Mouse (Mus musculus) kidney, embryonic 16.5 days (tissue): ENCODE data around the gene Rhbdl1. TPM values are rescaled to one million over a fixed set of nuclear protein-coding genes. Genes with fewer than 3 reads are reported as not detected.
A peak's percentile ranks its signal among the peaks of the same experiment; 100 is the strongest.

ENCODE experiments used
- ATAC-seq: fragments of 200-750 bp; cut with Nextera tagmentation; 2 replicates; pipeline ENCODE4 v1.8.0; 2017; ENCODE audit warnings: moderate TSS enrichment; ENCODE audit not compliant: low FRiP score, low TSS enrichment
- H3K27ac ChIP-seq: fragments of 300-500 bp; sonication (generic); 2 replicates; pipeline ENCODE4 v1.5.1; 2014; ENCODE audit warnings: low read length
- H3K27me3 ChIP-seq: fragments of 300-500 bp; sonication (generic); 2 replicates; pipeline ENCODE4 v1.6.1; 2014; ENCODE audit warnings: low read length, control low read depth, mixed read lengths; ENCODE audit not compliant: insufficient read depth
- H3K36me3 ChIP-seq: fragments of 300-500 bp; sonication (generic); 2 replicates; pipeline ENCODE4 v1.6.1; 2014; ENCODE audit warnings: low read length, control low read depth, mixed read lengths; ENCODE audit not compliant: insufficient read depth
- H3K4me1 ChIP-seq: fragments of 300-500 bp; sonication (generic); 2 replicates; pipeline ENCODE4 v1.6.1; 2014; ENCODE audit warnings: low read length, control low read depth, mixed read lengths; ENCODE audit not compliant: insufficient read depth
- H3K4me2 ChIP-seq: fragments of 300-500 bp; sonication (generic); replicated peaks from 2 replicates; pipeline ENCODE4 v1.6.1; 2014; ENCODE audit warnings: low read depth, low read length
- H3K4me3 ChIP-seq: fragments of 300-500 bp; sonication (generic); 2 replicates; pipeline ENCODE4 v1.5.1; 2014; ENCODE audit warnings: mild to moderate bottlenecking, low read length
- H3K9ac ChIP-seq: fragments of 300-500 bp; sonication (generic); replicated peaks from 2 replicates; pipeline ENCODE4 v1.6.1; 2014; ENCODE audit warnings: low read length
- H3K9me3 ChIP-seq: fragments of 300-500 bp; sonication (generic); 2 replicates; pipeline ENCODE4 v1.6.1; 2016; ENCODE audit warnings: low read length, control low read depth
- WGBS: fragments of 180-500 bp; shearing (Covaris S2); extraction: QIAGEN DNeasy Blood & Tissue Kit; methylation state at CpG from one replicate; pipeline ENCODE4 v1.1.7; 2014; 5-methylcytosine and 5-hydroxymethylcytosine counted together
- polyA plus RNA-seq: library from polyadenylated mRNA; unstranded; fragments of >200 nt; fragmentation: Nextera tagmentation; extraction: Ambion mirVana; gene quantifications from 2 replicates; pipeline ENCODE4 v1.2.1, GENCODE M21; 2015

Gene Rhbdl1
- polyA plus RNA-seq, 1 experiment from 2014 or later, result 4.0 TPM

GRCm38 (mm10) chr17:25828712-25829557, 8.2 kb downstream of the Rhbdl1 start, which contains the start of gene Jmjd8:
Jmjd8 (plus strand) TSS chr17:25828867.
- ATAC-seq, result peak; percentile 24; the same call in 1 of the 2 replicates
- Histone ChIP-seq H3K9me3 (no peaks in the 10 kb centered on the region), H3K4me2 (peak within 1 kb of the TSS; percentile 64), H3K27me3 (no peaks in the 10 kb centered on the region), H3K9ac (peak within 1 kb of the TSS; percentile 75), H3K4me1 (peaks cover 50% of the 10 kb centered on the region), H3K36me3 (peaks cover 30% of the 10 kb centered on the region), H3K27ac (peak within 1 kb of the TSS; percentile 86), H3K4me3 (peak within 1 kb of the TSS; percentile 58)
- WGBS, result 0% methylated on average over 32 of the region's 32 CpGs

- WGBS, result 84% methylated on average over 8 of the region's 8 CpGs
- Histone ChIP-seq H3K27ac (peak overlapping the region; percentile 86), H3K27me3 (no peaks in the 10 kb centered on the region), H3K9me3 (no peaks in the 10 kb centered on the region), H3K4me2 (peak overlapping the region; percentile 64), H3K4me3 (peak overlapping the region; percentile 58), H3K4me1 (peaks cover 51% of the 10 kb centered on the region), H3K9ac (peak overlapping the region; percentile 75), H3K36me3 (peaks cover 30% of the 10 kb centered on the region)
- ATAC-seq, result no peak
These were observed 8.9 kb downstream of the Rhbdl1 start for GRCm38 (mm10) chr17:25828223-25828594.

- H3K4me1 ChIP-seq, result peaks cover 51% of the 10 kb centered on the region
- WGBS, result 86% methylated on average over 22 of the region's 22 CpGs
- H3K36me3 ChIP-seq, result peaks cover 30% of the 10 kb centered on the region
- H3K27ac ChIP-seq, result peak overlapping the region; percentile 86; the same call in 1 of the 2 replicates
- H3K4me3 ChIP-seq, result no peak overlapping the region; the same call in 1 of the 2 replicates
- H3K9ac ChIP-seq, result no peak overlapping the region
- no peak overlapping the region for H3K4me2 ChIP-seq
- ATAC-seq, result no peak
- H3K9me3 ChIP-seq, result no peaks in the 10 kb centered on the region
- no peaks in the 10 kb centered on the region for H3K27me3 ChIP-seq
These were observed 9.4 kb downstream of the Rhbdl1 start for GRCm38 (mm10) chr17:25827546-25828222.

- Histone ChIP-seq H3K4me1 (peaks cover 49% of the 10 kb centered on the region), H3K9ac (no peak overlapping the region), H3K4me3 (no peak overlapping the region), H3K4me2 (no peak overlapping the region), H3K27ac (no peak overlapping the region), H3K36me3 (peaks cover 30% of the 10 kb centered on the region), H3K27me3 (peaks cover under 1% of the 10 kb centered on the region; the same call in 1 of the 2 replicates), H3K9me3 (no peaks in the 10 kb centered on the region)
- 95% methylated on average over 13 of the region's 13 CpGs for WGBS
- ATAC-seq, result no peak
These were observed 10.1 kb downstream of the Rhbdl1 start for GRCm38 (mm10) chr17:25827011-25827410.

- H3K9me3 ChIP-seq, result no peaks in the 10 kb centered on the region
- no peak for ATAC-seq
- no peak overlapping the region for H3K4me3 ChIP-seq
- H3K4me2 ChIP-seq, result no peak overlapping the region
- H3K27me3 ChIP-seq, result peaks cover 5% of the 10 kb centered on the region; the same call in 1 of the 2 replicates
- no peak overlapping the region for H3K9ac ChIP-seq
- WGBS, result 95% methylated on average over 27 of the region's 27 CpGs
- H3K27ac ChIP-seq, result no peak overlapping the region
- H3K36me3 ChIP-seq, result peaks cover 25% of the 10 kb centered on the region
- H3K4me1 ChIP-seq, result peaks cover 40% of the 10 kb centered on the region
These were observed 11.0 kb downstream of the Rhbdl1 start for GRCm38 (mm10) chr17:25825984-25826570.

- H3K36me3 ChIP-seq, result peaks cover 17% of the 10 kb centered on the region
- H3K4me1 ChIP-seq, result peaks cover 32% of the 10 kb centered on the region
- peaks cover 8% of the 10 kb centered on the region for H3K27me3 ChIP-seq
- no peaks in the 10 kb centered on the region for H3K9me3 ChIP-seq
- no peak overlapping the region for H3K9ac ChIP-seq
- ATAC-seq, result no peak
- no peak overlapping the region for H3K4me3 ChIP-seq
- WGBS, result 89% methylated on average over 6 of the region's 6 CpGs
- no peak overlapping the region for H3K4me2 ChIP-seq
- no peak overlapping the region for H3K27ac ChIP-seq
These were observed 11.8 kb downstream of the Rhbdl1 start for GRCm38 (mm10) chr17:25825311-25825710.

GRCm38 (mm10) chr17:25824362-25825142, 12.5 kb downstream of the Rhbdl1 start:
- H3K4me2 ChIP-seq, result peak overlapping the region; percentile 98
- no peak overlapping the region for H3K27ac ChIP-seq
- H3K9me3 ChIP-seq, result no peaks in the 10 kb centered on the region
- no peak for ATAC-seq
- H3K27me3 ChIP-seq, result peaks cover 16% of the 10 kb centered on the region
- H3K36me3 ChIP-seq, result peaks cover 15% of the 10 kb centered on the region
- WGBS, result 70% methylated on average over 16 of the region's 17 CpGs
- peak overlapping the region; percentile 75 for H3K4me3 ChIP-seq
- H3K9ac ChIP-seq, result peak overlapping the region; percentile 86
- peaks cover 25% of the 10 kb centered on the region for H3K4me1 ChIP-seq

GRCm38 (mm10) chr17:25823452-25823851, 13.6 kb downstream of the Rhbdl1 start, which contains the start of gene Wdr24:
Wdr24 (plus strand) TSS chr17:25823627.
- H3K9me3 ChIP-seq, result no peaks in the 10 kb centered on the region
- peak; percentile 76 for ATAC-seq
- peak within 1 kb of the TSS; percentile 75 for H3K4me3 ChIP-seq
- peak within 1 kb of the TSS; percentile 41 for H3K27ac ChIP-seq
- H3K9ac ChIP-seq, result peak within 1 kb of the TSS; percentile 86
- H3K4me2 ChIP-seq, result peak within 1 kb of the TSS; percentile 98
- H3K27me3 ChIP-seq, result peaks cover 27% of the 10 kb centered on the region
- under 1% methylated on average over 18 of the region's 18 CpGs for WGBS
- peaks cover 25% of the 10 kb centered on the region for H3K4me1 ChIP-seq
- H3K36me3 ChIP-seq, result peaks cover 15% of the 10 kb centered on the region
